Mouse (Mus musculus) heart, adult 2 months (tissue): Measurements from ENCODE around the gene Tlr12. TPM values are rescaled to one million over a fixed set of nuclear protein-coding genes. Genes with fewer than 3 reads are reported as not detected.

Source experiments
- DNase-seq, 2 experiments: peaks; one replicate each; pipeline ENCODE4 v3.0.0; 2021
- H3K27ac ChIP-seq: fragments of 200-600 bp; 2 replicates; pipeline ENCODE4 v1.8.1; 2022
- H3K27me3 ChIP-seq: fragments of 200-500 bp; 2 replicates; pipeline ENCODE4 v1.6.1; 2012; ENCODE audit warnings: mild to moderate bottlenecking, low read length, inconsistent platforms, mixed read lengths; ENCODE audit not compliant: control insufficient read depth, insufficient read depth
- H3K36me3 ChIP-seq: fragments of 200-500 bp; 2 replicates; pipeline ENCODE4 v1.6.1; 2012; ENCODE audit warnings: low read length, inconsistent platforms; ENCODE audit not compliant: control insufficient read depth, insufficient read depth
- H3K4me1 ChIP-seq: fragments of 200-500 bp; 2 replicates; pipeline ENCODE4 v1.6.1; 2011; ENCODE audit warnings: low read length; ENCODE audit not compliant: control insufficient read depth, insufficient read depth
- H3K4me3 ChIP-seq: fragments of 200-600 bp; 2 replicates; pipeline ENCODE4 v1.8.1; 2022
- H3K79me2 ChIP-seq: fragments of 200-500 bp; replicated peaks from 2 replicates; pipeline ENCODE4 v1.6.1; 2012; ENCODE audit warnings: mild to moderate bottlenecking, inconsistent platforms, low read length, moderate library complexity, mixed read lengths; ENCODE audit not compliant: control insufficient read depth, insufficient read depth
- H3K9ac ChIP-seq: fragments of 200-500 bp; 2 replicates; pipeline ENCODE4 v1.6.1; 2012; ENCODE audit warnings: low read depth, mild to moderate bottlenecking, control low read depth, inconsistent platforms, low read length, mixed read lengths
- CTCF ChIP-seq: fragments of 200-600 bp; IDR thresholded peaks from 2 replicates; pipeline ENCODE4 v1.8.1; 2022; ENCODE audit warnings: antibody characterized with exemption, mild to moderate bottlenecking, moderate library complexity
- EP300 ChIP-seq: fragments of 200-500 bp; IDR thresholded peaks from 2 replicates; pipeline ENCODE4 v1.6.1; 2011; ENCODE audit warnings: low read depth, low read length, control low read depth; ENCODE audit not compliant: insufficient read depth
- POLR2A ChIP-seq: fragments of 200-500 bp; IDR thresholded peaks from 2 replicates; pipeline ENCODE4 v1.6.1; 2011; ENCODE audit warnings: mild to moderate bottlenecking, low read depth, low read length, control low read depth; ENCODE audit not compliant: insufficient read depth
- WGBS: fragments of 180-500 bp; shearing (Covaris S2); methylation state at CpG from one replicate; pipeline ENCODE4 v1.1.7; 2018; 5-methylcytosine and 5-hydroxymethylcytosine counted together
- intact Hi-C: fragments of 180-260 bp; cut with DNase I; formaldehyde crosslinking; loops from one replicate; pipeline ENCODE4 v1.15.1; 2025
- polyA plus RNA-seq: library from polyadenylated mRNA; depleted of rRNA; stranded (reverse); fragments of >200 nt; gene quantifications from 2 replicates; pipeline ENCODE4 v1.2.3, GENCODE M21; 2012; rRNA removed
- total RNA-seq, 2 experiments: library from RNA; stranded (reverse); gene quantifications; 2 replicates each; pipeline ENCODE4 v1.2.3; 2021

Tlr12 gene
- total and polyA plus RNA-seq, 3 experiments = 0.09 to 0.21 (median 0.10) TPM

DNA sequence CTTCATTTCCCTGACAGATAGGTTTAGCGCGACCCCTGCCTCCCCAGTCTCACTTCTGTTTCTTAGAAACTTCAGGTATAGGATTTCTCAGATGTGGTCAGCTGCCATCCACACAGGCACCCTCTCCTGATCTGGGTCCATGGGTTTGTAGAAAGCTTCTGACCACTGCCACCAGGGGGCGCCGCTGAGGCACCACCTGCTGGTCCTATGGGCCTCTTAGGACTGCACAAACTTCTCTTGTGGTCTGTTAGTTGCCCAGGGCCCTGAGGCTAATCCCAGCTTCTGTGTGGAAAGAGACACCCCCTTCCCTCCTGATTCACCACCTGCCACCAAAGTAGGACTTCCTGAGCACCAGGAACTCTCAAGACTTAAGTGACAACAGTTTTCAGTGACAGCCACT lies 39.2 kb downstream of the Tlr12 start:
- Histone ChIP-seq H3K27me3 (no peaks in the 10 kb centered on the region), H3K36me3 (no peaks in the 10 kb centered on the region), H3K79me2 (no peaks in the 10 kb centered on the region), H3K4me3 (no peak overlapping the region), H3K4me1 (no peaks in the 10 kb centered on the region), H3K9ac (no peak overlapping the region), H3K27ac (no peak overlapping the region)
- peak; percentile 14 to 25 for DNase-seq
- TF ChIP-seq CTCF (peak; percentile 63), EP300 (no peak)
- intact Hi-C loops = no loop called here
- WGBS = 51% methylated on average over 4 of the region's 4 CpGs

DNA sequence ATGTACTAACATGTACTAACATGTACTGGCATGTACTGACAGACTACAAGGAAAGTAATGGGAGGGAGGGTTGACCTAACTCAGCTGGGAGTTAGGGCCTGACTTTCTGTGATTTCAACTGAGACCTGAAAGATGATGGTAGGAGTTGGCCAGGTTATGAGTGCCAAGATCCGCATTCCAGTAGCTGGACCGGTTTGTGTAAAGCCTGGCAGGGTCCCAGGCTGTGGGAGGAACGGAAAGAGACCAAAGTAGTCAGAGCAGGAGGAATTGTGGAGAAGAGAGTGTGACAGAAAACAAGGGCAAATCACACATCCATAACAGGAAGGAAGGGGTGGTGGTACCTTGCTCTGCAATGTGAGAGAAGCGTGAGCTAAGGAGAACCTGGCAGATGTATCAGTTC lies 42.6 kb downstream of the Tlr12 start:
- Histone ChIP-seq H3K27me3 (no peaks in the 10 kb centered on the region), H3K4me3 (no peak overlapping the region), H3K36me3 (no peaks in the 10 kb centered on the region), H3K9ac (no peak overlapping the region), H3K27ac (no peak overlapping the region), H3K79me2 (no peaks in the 10 kb centered on the region), H3K4me1 (no peaks in the 10 kb centered on the region)
- intact Hi-C loops = no loop called here
- 36% methylated on average over 4 of the region's 4 CpGs for WGBS
- DNase-seq = no peak
- TF ChIP-seq EP300 = no peak
- TF ChIP-seq CTCF = no peak
- no peak for TF ChIP-seq POLR2A

Other genes with a start within 250 kb of the Tlr12 start
- gene Zscan20, start 8.5 kb downstream of the Tlr12 start, total RNA-seq = 10 to 100 TPM in 1 of 2 experiments, 1 to 10 TPM in 1; 6.0 to 10.1 TPM
- gene Zscan20, start 8.5 kb downstream of the Tlr12 start, polyA plus RNA-seq = 1.8 and 3.3 TPM in 2 replicates
- 10 to 100 TPM; 34.3 to 46.3 TPM for gene Phc2, start 36.1 kb upstream of the Tlr12 start, total RNA-seq
- 39.7 and 44.5 TPM in 2 replicates for gene Phc2, start 36.1 kb upstream of the Tlr12 start, polyA plus RNA-seq
- under 1 TPM; 0.08 to 0.16 TPM for gene A3galt2, start 136.7 kb upstream of the Tlr12 start, total RNA-seq
- gene A3galt2, start 136.7 kb upstream of the Tlr12 start, polyA plus RNA-seq = 0.15 and 0.37 TPM in 2 replicates
- gene Zfp362, start 187.4 kb upstream of the Tlr12 start, total RNA-seq = 10 to 100 TPM; 11.9 to 12.8 TPM
- 13.2 and 18.8 TPM in 2 replicates for gene Zfp362, start 187.4 kb upstream of the Tlr12 start, polyA plus RNA-seq